Mouse (Mus musculus) embryonic facial prominence, embryonic 15.5 days (tissue): ENCODE results near the gene Hspb6. TPM values are rescaled to one million over a fixed set of nuclear protein-coding genes. Genes with fewer than 3 reads are reported as not detected.

Experiments
- ATAC-seq: fragments of 200-750 bp; cut with Nextera tagmentation; 2 replicates; pipeline ENCODE4 v1.8.0; 2017; ENCODE audit warnings: low read depth, moderate TSS enrichment; ENCODE audit not compliant: insufficient number of reproducible peaks, low FRiP score, low TSS enrichment
- H3K27ac ChIP-seq: fragments of 300-500 bp; sonication (generic); replicated peaks from 2 replicates; pipeline ENCODE4 v1.5.1; 2015; ENCODE audit warnings: mild to moderate bottlenecking, inconsistent platforms
- H3K27me3 ChIP-seq: fragments of 300-500 bp; sonication (generic); 2 replicates; pipeline ENCODE4 v1.6.1; 2015; ENCODE audit warnings: inconsistent platforms
- H3K36me3 ChIP-seq: fragments of 300-500 bp; sonication (generic); 2 replicates; pipeline ENCODE4 v1.6.1; 2015; ENCODE audit warnings: mild to moderate bottlenecking, inconsistent platforms
- H3K4me1 ChIP-seq: fragments of 300-500 bp; sonication (generic); 2 replicates; pipeline ENCODE4 v1.6.1; 2015; ENCODE audit warnings: inconsistent platforms
- H3K4me2 ChIP-seq: fragments of 300-500 bp; sonication (generic); replicated peaks from 2 replicates; pipeline ENCODE4 v1.6.1; 2015; ENCODE audit warnings: mild to moderate bottlenecking, inconsistent platforms
- H3K4me3 ChIP-seq: fragments of 300-500 bp; sonication (generic); replicated peaks from 2 replicates; pipeline ENCODE4 v1.5.1; 2015; ENCODE audit warnings: mild to moderate bottlenecking, inconsistent platforms
- H3K9ac ChIP-seq: fragments of 300-500 bp; sonication (generic); 2 replicates; pipeline ENCODE4 v1.6.1; 2015; ENCODE audit warnings: inconsistent platforms
- H3K9me3 ChIP-seq: fragments of 300-500 bp; sonication (generic); replicated peaks from 2 replicates; pipeline ENCODE4 v1.6.1; 2016; ENCODE audit warnings: inconsistent platforms
- WGBS: fragments of 180-500 bp; shearing (Covaris S2); methylation state at CpG from one replicate; pipeline ENCODE4 v1.1.7; 2015; 5-methylcytosine and 5-hydroxymethylcytosine counted together
- polyA plus RNA-seq: library from polyadenylated mRNA; unstranded; fragments of >200 nt; fragmentation: Nextera tagmentation; extraction: Ambion mirVana; gene quantifications from 2 replicates; pipeline ENCODE4 v1.2.1, GENCODE M21; 2015

Gene Hspb6
- polyA plus RNA-seq, 1 experiment from 2014 or later = 22.2 TPM

GRCm38 (mm10) chr7:30531291-30531815, 20.6 kb upstream of the Hspb6 start:
- no peak overlapping the region for H3K27ac ChIP-seq
- no peak overlapping the region for H3K9ac ChIP-seq
- 67% methylated on average over 9 of the region's 9 CpGs for WGBS
- peaks cover 34% of the 10 kb centered on the region for H3K4me1 ChIP-seq
- ATAC-seq = no peak
- H3K27me3 ChIP-seq = no peaks in the 10 kb centered on the region
- H3K4me2 ChIP-seq = no peak overlapping the region
- peaks cover 47% of the 10 kb centered on the region for H3K36me3 ChIP-seq
- no peak overlapping the region for H3K4me3 ChIP-seq
- no peaks in the 10 kb centered on the region for H3K9me3 ChIP-seq

GRCm38 (mm10) chr7:30532931-30533330, 19.0 kb upstream of the Hspb6 start:
- ATAC-seq = no peak
- H3K36me3 ChIP-seq = peaks cover 39% of the 10 kb centered on the region
- H3K9ac ChIP-seq = no peak overlapping the region
- no peak overlapping the region for H3K27ac ChIP-seq
- no peaks in the 10 kb centered on the region for H3K27me3 ChIP-seq
- H3K9me3 ChIP-seq = no peaks in the 10 kb centered on the region
- H3K4me1 ChIP-seq = peaks cover 27% of the 10 kb centered on the region
- H3K4me3 ChIP-seq = no peak overlapping the region
- H3K4me2 ChIP-seq = peak overlapping the region; percentile 94
- WGBS = 30% methylated on average over 8 of the region's 8 CpGs

GRCm38 (mm10) chr7:30533941-30534632, 17.9 kb upstream of the Hspb6 start:
- Histone ChIP-seq H3K27ac (peak overlapping the region; percentile 65; the same call in 1 of the 2 replicates), H3K4me1 (peaks cover 27% of the 10 kb centered on the region), H3K36me3 (peaks cover 29% of the 10 kb centered on the region), H3K4me2 (peak overlapping the region; percentile 94), H3K9ac (peak overlapping the region; percentile 60), H3K27me3 (no peaks in the 10 kb centered on the region), H3K4me3 (peak overlapping the region; percentile 81), H3K9me3 (no peaks in the 10 kb centered on the region)
- ATAC-seq = peak; percentile 30
- WGBS = 6% methylated on average over 26 of the region's 26 CpGs

GRCm38 (mm10) chr7:30534633-30535577, 17.1 kb upstream of the Hspb6 start, which contains the start of gene Arhgap33:
Arhgap33 (minus strand) TSS chr7:30535060.
- Histone ChIP-seq H3K9ac (peak within 1 kb of the TSS; percentile 60), H3K4me2 (peak within 1 kb of the TSS; percentile 94), H3K9me3 (no peaks in the 10 kb centered on the region), H3K36me3 (peaks cover 29% of the 10 kb centered on the region), H3K27ac (peak within 1 kb of the TSS; percentile 65), H3K27me3 (no peaks in the 10 kb centered on the region), H3K4me1 (peaks cover 27% of the 10 kb centered on the region), H3K4me3 (peak within 1 kb of the TSS; percentile 81)
- ATAC-seq = peak; percentile 94
- under 1% methylated on average over 61 of the region's 84 CpGs for WGBS

GRCm38 (mm10) chr7:30540572-30540971, 11.4 kb upstream of the Hspb6 start:
- peaks cover 44% of the 10 kb centered on the region for H3K36me3 ChIP-seq
- H3K9ac ChIP-seq = no peak overlapping the region
- H3K27ac ChIP-seq = no peak overlapping the region
- no peak for ATAC-seq
- H3K4me3 ChIP-seq = no peak overlapping the region
- H3K4me1 ChIP-seq = peaks cover 4% of the 10 kb centered on the region
- no peak overlapping the region for H3K4me2 ChIP-seq
- 91% methylated on average over 7 of the region's 7 CpGs for WGBS
- H3K27me3 ChIP-seq = no peaks in the 10 kb centered on the region
- no peaks in the 10 kb centered on the region for H3K9me3 ChIP-seq

GRCm38 (mm10) chr7:30544327-30544726, 7.7 kb upstream of the Hspb6 start:
- H3K9me3 ChIP-seq = no peaks in the 10 kb centered on the region
- no peak overlapping the region for H3K4me2 ChIP-seq
- H3K9ac ChIP-seq = no peak overlapping the region
- no peak for ATAC-seq
- H3K4me3 ChIP-seq = no peak overlapping the region
- H3K36me3 ChIP-seq = peaks cover 55% of the 10 kb centered on the region
- no peaks in the 10 kb centered on the region for H3K4me1 ChIP-seq
- no peak overlapping the region for H3K27ac ChIP-seq
- WGBS = 84% methylated on average over 2 of the region's 2 CpGs
- H3K27me3 ChIP-seq = no peaks in the 10 kb centered on the region

GRCm38 (mm10) chr7:30549880-30550279, 2.1 kb upstream of the Hspb6 start:
- 80% methylated on average over 2 of the region's 2 CpGs for WGBS
- ATAC-seq = no peak
- H3K4me3 ChIP-seq = no peak overlapping the region
- H3K4me1 ChIP-seq = peaks cover 17% of the 10 kb centered on the region
- H3K9me3 ChIP-seq = no peaks in the 10 kb centered on the region
- no peak overlapping the region for H3K27ac ChIP-seq
- H3K27me3 ChIP-seq = no peaks in the 10 kb centered on the region
- peaks cover 24% of the 10 kb centered on the region for H3K36me3 ChIP-seq
- H3K9ac ChIP-seq = no peak overlapping the region
- no peak overlapping the region for H3K4me2 ChIP-seq

GRCm38 (mm10) chr7:30550603-30551002, 1.4 kb upstream of the Hspb6 start:
- H3K4me3 ChIP-seq = no peak overlapping the region
- no peak overlapping the region for H3K4me2 ChIP-seq
- 93% methylated on average over 1 of the region's 1 CpGs for WGBS
- peaks cover 17% of the 10 kb centered on the region for H3K4me1 ChIP-seq
- no peak overlapping the region for H3K27ac ChIP-seq
- H3K9ac ChIP-seq = no peak overlapping the region
- ATAC-seq = no peak
- H3K9me3 ChIP-seq = no peaks in the 10 kb centered on the region
- H3K27me3 ChIP-seq = no peaks in the 10 kb centered on the region
- peaks cover 27% of the 10 kb centered on the region for H3K36me3 ChIP-seq

- H3K4me3 ChIP-seq = peak overlapping the region; percentile 81
- H3K27ac ChIP-seq = peak overlapping the region; percentile 100
- peak; percentile 73 for ATAC-seq
- no peaks in the 10 kb centered on the region for H3K9me3 ChIP-seq
- peak overlapping the region; percentile 63 for H3K9ac ChIP-seq
- peak overlapping the region; percentile 96 for H3K4me2 ChIP-seq
- WGBS = 3% methylated on average over 10 of the region's 10 CpGs
- peaks cover 31% of the 10 kb centered on the region for H3K36me3 ChIP-seq
- no peaks in the 10 kb centered on the region for H3K27me3 ChIP-seq
- H3K4me1 ChIP-seq = peaks cover 17% of the 10 kb centered on the region
Observed at GRCm38 (mm10) chr7:30551445-30552101, 405 bp upstream of the Hspb6 start.

GRCm38 (mm10) chr7:30553021-30553589, 1.1 kb downstream of the Hspb6 start:
- H3K36me3 ChIP-seq = peaks cover 32% of the 10 kb centered on the region

More at GRCm38 (mm10) chr7:30553021-30553589, 1.1 kb downstream of the Hspb6 start:
- H3K9me3 ChIP-seq = no peaks in the 10 kb centered on the region
- peaks cover 21% of the 10 kb centered on the region for H3K4me1 ChIP-seq
- 3% methylated on average over 23 of the region's 23 CpGs for WGBS
- H3K4me2 ChIP-seq = peak overlapping the region; percentile 96
- ATAC-seq = no peak
- H3K27ac ChIP-seq = peak overlapping the region; percentile 100
- peak overlapping the region; percentile 81 for H3K4me3 ChIP-seq
- H3K9ac ChIP-seq = peak overlapping the region; percentile 59
- no peaks in the 10 kb centered on the region for H3K27me3 ChIP-seq
